Mouse (Mus musculus): ENCODE measurements around the gene Oprd1. TPM values are rescaled to one million over a fixed set of nuclear protein-coding genes. Genes with fewer than 3 reads are reported as not detected.

Oprd1 gene
- total RNA-seq, 2 experiments from 2014 or later, result 7.7 to 8.0 TPM

DNA sequence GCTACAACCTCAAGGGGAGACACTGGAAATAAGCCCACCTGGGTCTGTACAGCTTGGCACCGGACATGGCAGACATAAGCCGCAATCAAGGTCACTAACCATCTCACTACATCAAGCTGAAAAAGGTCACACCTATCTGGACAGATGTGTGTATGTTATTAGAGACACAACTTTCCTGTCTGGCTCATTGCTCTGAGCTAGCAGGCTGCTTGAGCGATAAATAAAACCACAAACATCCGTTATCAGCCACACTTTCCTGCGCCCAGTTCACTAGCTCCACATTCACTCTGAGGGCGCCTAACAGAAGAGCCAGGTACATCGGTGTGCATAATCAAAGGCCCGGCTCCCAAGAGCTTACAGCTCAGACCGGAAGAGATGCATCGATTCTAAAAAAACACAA is 806 bp upstream of the Oprd1 start:
- intact Hi-C loops (cut with DNase I), result no loop called here
- DNase-seq (ENCODE audit: extremely low spot score in 1 of 2, low spot score in 2 of 2), result no peak

DNA sequence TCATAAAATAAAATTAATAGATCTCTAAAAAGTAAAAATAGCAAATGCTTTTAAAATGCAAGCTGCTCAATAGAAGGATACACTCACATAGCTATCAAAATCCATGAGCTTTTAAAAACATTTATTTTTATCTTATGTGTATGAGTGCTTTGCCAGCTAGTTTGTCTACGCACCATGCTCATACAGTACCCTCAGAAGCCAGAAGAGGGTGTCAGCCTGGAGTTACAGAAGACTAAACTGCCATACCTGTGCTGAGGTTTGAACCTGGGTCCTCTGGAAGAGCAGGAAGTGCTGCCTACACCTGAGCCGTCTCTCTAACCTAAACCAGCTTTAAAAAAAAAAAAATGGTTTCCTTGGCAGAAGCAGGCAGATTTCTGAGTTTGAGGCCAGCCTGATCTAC is 5.6 kb downstream of the Oprd1 start:
- intact Hi-C loops (cut with DNase I), result no loop called here

DNA sequence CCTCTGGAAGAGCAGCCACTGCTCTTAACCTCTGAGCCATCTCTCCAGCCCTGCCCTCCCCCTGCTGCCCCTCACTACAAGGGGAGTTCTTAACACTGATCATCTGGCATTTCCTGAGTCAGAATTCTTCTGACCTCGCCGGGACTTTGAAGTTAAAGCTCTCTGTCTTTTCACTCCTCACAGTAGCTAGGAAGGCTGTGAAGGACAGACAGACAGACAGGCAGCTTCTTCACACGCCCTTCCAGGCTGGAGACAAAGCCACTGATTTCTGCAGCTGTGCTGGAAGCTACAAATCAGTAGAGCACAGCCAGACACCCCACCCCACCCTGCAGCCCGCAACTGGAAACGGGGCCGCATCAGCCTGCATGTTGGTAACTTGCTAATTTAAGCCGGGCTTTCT is 7.3 kb downstream of the Oprd1 start:
- DNase-seq (ENCODE audit: extremely low spot score in 1 of 2, low spot score in 2 of 2), result no peak

More for the DNA sequence above, 5.6 kb downstream of the Oprd1 start:
- DNase-seq (ENCODE audit: extremely low spot score in 1 of 2, low spot score in 2 of 2), result no peak

DNA sequence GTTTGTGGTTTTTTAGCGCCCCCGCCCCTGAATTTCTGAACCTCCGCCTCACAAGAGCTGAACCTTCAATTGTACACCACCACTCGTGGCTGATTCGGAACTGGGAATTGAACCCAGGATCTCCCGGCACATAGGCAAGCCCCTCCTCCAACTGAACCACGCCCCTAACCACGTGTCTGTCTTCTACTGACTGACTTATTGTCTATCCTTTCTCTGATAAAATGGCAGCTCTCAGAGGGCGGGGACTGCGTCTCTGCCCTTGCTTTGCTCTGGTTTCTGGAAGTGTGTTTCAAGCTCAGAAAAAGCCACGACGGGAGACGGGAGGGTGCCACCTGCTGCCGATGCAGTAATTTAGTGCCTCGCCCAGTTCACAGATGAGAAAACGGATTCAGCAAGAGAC is 10.4 kb downstream of the Oprd1 start:
- DNase-seq (ENCODE audit: extremely low spot score in 1 of 2, low spot score in 2 of 2), result no peak
- intact Hi-C loops (cut with DNase I), result no loop called here

More for the DNA sequence above, 7.3 kb downstream of the Oprd1 start:
- intact Hi-C loops (cut with DNase I), result no loop called here

DNA sequence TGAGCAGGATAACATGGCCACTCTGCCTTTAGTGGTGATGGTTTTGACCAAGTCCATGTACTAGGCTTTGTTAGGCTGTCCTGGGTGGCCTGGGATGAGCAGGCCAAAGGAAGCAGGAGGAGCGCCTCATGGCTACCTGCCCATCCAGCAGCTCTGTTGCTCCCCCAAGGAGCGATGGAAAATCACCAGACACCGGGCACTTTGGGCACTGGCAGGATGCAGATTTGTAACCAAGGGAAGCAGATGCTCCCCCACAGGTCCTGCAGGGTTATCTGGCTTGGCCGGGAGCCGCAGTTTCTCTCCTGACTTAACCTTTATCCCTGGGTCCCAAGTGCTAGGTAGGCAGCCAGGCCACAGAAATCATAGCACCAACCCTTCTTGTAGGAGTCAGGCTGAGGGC is 10.9 kb downstream of the Oprd1 start:
- DNase-seq (ENCODE audit: extremely low spot score in 1 of 2, low spot score in 2 of 2), result no peak
- intact Hi-C loops (cut with DNase I), result no loop called here

DNA sequence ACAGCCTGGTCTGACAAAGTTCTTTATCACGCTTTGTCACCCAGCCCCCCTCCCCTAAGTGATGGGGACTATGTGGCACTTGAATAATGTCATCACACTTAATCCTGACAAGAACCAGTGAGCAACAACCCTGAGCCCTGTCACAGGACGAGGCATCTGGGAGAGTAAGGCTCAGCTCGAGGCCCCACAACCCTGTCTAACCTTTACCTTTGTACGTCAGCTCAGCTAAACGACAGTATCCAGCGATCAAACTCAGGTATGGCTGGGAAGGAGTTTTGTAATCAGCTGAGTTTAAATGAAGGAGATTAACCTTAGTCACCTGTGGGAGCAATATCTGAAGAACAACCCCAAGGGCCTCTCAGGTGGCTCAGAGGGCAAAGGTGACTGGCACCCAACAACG is 12.0 kb downstream of the Oprd1 start:
- intact Hi-C loops (cut with DNase I), result no loop called here
- no peak for DNase-seq (ENCODE audit: extremely low spot score in 1 of 2, low spot score in 2 of 2)

DNA sequence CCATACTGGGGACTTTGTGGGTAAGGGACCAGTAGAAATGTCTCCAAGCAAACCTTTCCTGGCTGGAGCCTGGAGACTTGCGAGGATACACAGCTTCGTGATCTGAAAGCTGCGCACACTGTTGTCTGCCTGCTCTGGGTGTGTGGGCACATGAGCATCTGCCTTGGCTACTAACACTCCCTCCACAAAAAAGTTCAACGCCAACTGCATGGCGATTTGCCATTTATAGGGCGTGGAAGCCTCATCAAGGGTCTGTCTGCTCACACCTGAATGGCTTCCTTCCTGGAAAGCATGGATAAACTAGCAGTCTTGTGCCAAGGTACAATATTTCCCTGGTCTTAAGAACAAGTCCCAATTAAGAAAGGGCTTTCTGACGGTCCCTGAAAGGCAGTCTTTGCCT is 12.5 kb downstream of the Oprd1 start:
- intact Hi-C loops (cut with DNase I), result no loop called here
- DNase-seq (ENCODE audit: extremely low spot score in 1 of 2, low spot score in 2 of 2), result no peak

DNA sequence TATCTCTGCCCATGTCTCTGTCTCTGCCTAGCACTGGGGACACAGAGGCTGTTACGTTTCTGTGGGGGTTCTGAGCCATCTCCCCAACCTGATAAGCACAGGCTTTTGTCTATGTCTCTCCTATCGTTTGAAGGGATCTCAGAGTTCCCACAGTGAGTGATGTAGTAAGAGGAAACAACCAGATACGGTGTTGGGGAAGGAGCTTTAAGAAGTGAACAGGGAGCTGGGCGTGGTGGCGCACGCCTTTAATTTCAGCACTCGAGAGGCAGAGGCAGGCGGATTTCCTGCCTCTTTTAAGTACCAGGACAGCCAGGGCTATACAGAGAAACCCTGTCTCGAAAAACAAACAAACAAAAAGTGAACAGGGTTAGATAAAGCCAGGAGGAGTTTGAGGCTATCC is 13.2 kb downstream of the Oprd1 start:
- no peak for DNase-seq (ENCODE audit: extremely low spot score in 1 of 2, low spot score in 2 of 2)
- intact Hi-C loops (cut with DNase I), result no loop called here

DNA sequence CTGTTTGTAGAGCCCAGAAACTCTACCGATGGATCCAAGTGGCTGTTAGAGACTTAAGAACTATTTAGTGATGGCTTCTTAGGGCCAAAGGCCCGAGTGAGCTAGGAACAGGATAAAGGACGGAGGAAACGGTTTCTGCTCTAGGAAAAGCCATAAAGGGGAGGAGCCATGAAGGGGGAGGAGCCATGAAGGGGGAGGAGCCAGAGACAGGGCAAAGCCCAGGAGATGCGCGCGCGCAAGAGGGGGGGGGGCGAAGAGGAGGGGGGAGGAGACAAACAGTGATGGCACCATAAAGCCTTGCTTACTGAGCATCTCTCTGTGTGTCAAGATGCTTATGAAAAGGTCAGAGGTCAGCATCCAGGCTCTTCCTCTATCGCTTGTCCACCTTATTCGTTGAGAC is 13.6 kb downstream of the Oprd1 start:
- DNase-seq (ENCODE audit: extremely low spot score in 1 of 2, low spot score in 2 of 2), result no peak
- intact Hi-C loops (cut with DNase I), result no loop called here

DNA sequence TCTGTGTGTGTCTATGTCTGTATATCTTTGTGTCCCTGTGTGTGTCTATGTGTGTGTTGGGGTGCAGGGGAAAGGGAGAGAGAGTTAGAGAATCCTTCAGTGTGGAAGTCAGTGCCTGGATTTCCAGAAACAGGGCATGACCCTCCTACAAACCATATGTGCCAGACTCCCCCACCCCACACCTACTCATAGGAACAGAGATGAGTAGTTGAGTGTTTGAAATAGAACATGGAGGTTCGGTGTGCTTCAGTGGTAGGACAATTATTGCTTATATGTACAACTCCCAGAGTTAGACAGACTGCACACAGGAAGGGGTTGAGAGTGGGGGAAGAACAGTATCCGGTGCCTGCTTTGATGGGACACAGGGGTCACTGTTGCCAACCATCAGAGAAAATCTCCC is 14.2 kb downstream of the Oprd1 start:
- DNase-seq (ENCODE audit: extremely low spot score in 1 of 2, low spot score in 2 of 2), result no peak
- intact Hi-C loops (cut with DNase I), result no loop called here

DNA sequence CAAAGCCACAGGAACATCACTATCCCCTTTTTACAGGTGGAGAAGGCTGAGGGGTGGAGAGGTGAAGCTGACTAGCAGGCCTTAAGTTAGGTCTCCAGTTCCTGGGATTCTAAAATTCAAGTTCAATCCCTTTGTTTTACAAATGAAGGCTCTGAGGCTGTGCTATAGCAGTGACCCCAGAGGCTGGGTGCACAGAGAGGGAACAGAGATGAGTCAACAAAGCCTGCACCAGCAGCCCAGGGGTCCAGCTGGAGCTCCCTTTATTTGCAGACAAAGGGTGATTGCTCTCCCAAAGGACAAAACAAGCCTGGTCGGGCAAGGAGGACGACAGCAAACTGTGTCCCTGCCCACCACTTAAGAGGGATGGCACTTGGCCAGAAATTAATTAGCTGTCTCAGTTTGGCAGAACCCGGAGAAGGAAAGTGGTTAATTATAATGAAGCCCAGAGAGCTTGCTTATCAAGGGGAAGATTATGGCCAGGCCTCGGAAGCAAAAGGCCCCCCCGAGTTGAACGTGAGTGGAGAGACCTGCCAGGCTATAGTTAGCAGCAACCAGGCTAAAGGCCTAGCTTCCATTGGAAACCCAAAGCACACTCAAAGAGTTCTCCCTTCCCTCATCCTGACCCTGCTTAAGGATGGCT is 15.2 kb downstream of the Oprd1 start:
- intact Hi-C loops (cut with DNase I), result no loop called here
- peak in 1 of 2 experiments; percentile 55 for DNase-seq (ENCODE audit: extremely low spot score in 1 of 2, low spot score in 2 of 2)

DNA sequence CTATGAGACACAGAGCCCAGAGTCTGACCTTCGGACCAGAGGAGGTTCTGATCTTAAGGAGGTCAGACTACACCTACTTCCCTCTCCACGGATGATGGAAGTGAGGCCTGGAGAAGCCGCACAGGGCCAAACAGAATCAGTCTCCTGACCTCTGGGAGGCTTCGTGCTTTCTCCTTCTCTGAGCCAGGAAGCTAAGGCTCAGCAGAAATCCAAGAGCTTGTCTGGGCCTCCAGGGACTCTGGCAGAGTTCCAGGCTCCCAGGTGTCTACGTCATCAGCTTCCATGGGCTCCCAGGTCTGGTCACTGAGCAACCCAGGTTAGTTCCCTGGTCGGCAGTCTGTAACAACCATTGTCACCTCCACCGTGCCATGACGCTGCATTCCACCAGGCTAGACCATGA is 17.2 kb downstream of the Oprd1 start:
- intact Hi-C loops (cut with DNase I), result no loop called here
- no peak for DNase-seq (ENCODE audit: extremely low spot score in 1 of 2, low spot score in 2 of 2)

DNA sequence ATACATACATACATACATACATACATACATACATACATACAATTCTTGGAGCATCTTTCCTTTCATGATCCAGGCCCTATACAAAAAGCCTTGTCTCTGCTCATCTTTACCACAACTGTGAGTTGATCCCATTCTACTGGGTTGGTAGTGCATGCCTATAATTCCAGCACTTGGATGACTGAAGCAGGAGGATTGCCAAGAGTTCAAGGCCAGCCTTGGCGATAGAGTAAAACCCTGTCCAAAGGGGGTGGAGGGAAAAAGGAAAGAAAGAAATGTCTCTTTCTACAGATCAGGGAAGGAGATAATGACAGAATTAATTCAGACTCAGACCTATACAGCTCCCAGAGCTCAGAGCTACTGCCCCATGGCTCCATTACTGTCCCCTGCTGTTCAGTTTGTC is 21.1 kb downstream of the Oprd1 start:
- no peak for DNase-seq (ENCODE audit: extremely low spot score in 1 of 2, low spot score in 2 of 2)
- intact Hi-C loops (cut with DNase I), result no loop called here

DNA sequence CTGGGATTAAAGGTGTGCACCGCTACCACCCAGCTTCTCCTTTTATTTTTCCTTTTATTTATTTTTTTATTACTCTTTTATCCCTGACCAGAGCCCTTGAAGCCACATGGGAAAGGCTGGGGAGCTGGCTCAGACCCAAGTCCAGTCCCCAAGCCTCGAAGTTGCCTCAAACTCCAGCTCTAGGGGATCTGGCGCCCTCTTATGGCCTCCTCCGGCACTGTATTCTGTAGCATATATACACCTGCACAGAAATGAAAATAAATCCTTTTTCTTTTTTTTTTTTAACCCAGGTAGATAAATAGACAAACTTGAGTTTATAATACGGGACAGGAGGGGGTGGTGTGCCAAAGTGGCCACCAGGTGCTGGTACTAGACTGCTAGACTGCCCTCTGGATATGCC is 22.6 kb downstream of the Oprd1 start:
- no peak for DNase-seq (ENCODE audit: extremely low spot score in 1 of 2, low spot score in 2 of 2)
- intact Hi-C loops (cut with DNase I), result no loop called here

DNA sequence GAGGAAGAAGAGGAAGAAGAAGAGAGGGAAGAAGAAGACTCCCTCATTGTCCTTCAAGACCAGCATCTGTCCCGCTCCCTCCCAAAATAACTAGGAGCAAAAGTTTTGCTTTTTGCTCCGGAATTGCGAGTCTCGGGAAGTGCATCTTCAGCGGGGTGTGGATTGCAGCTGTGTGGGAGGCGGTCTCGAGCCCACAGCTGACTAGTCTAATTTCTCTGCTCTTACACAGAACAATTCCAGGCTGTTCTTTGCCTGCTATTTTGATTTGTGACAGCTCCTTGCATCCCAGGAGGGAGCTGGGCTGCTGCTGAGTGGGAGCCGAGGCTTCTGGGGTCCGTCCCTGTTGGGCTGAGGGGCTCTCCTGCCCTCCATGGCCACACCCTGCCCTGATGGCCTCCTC is 24.7 kb downstream of the Oprd1 start:
- no peak for DNase-seq (ENCODE audit: extremely low spot score in 1 of 2, low spot score in 2 of 2)
- intact Hi-C loops (cut with DNase I), result no loop called here

DNA sequence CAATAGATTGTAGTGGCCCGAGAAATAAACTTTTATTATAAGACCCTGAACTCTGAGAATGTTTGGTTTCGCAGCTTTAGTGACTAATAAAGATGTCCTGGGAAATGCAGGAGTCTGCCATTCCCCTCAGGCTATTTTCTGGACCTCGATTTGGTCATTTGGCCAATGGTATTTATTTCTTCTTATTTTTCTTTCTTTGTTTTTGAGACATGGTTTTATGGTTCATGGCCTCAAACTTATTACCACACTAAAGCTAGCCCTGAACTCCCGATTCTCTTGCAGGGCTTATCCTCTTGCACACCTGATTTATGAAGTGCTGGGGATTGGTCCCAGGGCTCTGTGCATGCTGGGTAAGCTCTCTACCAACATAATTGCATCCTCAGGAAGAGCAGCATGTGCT is 28.0 kb downstream of the Oprd1 start:
- no peak for DNase-seq (ENCODE audit: extremely low spot score in 1 of 2, low spot score in 2 of 2)
- intact Hi-C loops (cut with DNase I), result no loop called here

DNA sequence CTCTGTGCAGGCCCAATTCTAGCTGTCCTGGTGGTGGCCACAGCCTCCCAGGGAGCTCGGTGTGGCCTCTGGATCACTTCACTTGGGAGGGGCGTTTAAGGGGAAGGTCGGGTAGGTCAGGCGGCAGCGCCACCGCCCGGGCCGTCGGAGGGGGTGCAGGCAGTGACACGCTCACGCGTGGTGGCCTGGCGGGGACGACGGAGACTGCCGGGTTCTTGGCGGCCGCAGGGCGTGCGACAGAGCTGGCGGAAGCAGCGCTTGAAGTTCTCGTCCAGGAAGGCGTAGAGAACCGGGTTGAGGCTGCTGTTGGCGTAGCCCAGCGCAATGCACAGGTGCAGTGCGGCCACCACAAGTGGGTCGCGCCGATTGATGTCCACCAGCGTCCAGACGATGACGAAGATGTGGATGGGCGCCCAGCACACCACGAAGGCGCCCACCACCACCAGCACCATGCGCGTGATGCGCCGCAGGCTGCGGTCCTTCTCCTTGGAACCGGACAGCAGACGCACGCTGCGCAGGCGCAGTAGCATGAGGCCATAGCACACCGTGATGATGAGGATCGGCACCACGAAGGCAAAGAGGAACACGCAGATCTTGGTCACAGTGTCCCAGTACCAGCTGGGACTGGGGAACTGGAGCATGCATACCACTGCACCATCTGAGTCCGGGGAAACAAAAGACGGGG is 30.7 kb downstream of the Oprd1 start:
- DNase-seq (ENCODE audit: extremely low spot score in 1 of 2, low spot score in 2 of 2), result peak in 1 of 2 experiments; percentile 38

DNA sequence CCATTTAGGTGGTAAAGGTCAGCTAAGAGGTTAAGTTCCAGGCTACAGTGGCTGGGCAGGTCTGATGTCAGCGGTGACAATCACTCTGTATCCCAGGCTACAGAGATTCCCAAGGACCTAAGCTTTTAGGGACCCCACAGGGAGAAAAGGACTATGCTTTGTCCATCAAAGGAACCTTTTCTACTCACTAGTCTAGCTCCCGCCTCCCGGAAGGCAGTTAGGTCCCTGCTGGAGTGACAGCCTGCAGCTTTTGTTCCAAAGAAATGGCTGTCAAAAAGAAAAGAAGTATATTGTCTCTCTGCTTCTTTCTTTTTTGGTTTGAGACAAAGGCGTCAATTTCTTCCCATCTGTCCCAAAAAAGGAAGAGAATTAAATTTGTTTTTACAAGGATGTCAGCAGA is 33.1 kb downstream of the Oprd1 start:
- no peak for DNase-seq (ENCODE audit: extremely low spot score in 1 of 2, low spot score in 2 of 2)
- intact Hi-C loops (cut with DNase I), result no loop called here

More for the DNA sequence above, 30.7 kb downstream of the Oprd1 start:
- intact Hi-C loops (cut with DNase I), result no loop called here

DNA sequence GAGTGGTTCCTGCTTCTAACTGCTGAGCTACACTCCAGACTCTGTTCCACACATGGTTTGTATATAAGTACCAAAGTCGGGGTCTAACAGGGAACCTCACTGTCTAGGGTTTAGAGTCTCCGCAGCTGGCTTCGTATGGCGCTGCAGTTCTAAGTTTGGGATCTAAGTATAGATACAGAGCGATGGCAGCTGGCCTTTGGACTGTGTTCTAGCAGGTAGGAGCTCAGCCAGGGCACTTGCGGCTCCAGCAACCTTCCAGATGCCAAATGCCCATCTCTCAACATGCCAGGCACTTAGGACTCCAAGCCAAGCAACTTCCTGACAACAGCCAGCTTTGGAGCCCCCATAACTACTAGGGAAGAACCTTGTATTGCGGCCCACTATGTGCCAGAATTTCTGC is 36.1 kb downstream of the Oprd1 start:
- no peak for DNase-seq (ENCODE audit: extremely low spot score in 1 of 2, low spot score in 2 of 2)
- intact Hi-C loops (cut with DNase I), result no loop called here

DNA sequence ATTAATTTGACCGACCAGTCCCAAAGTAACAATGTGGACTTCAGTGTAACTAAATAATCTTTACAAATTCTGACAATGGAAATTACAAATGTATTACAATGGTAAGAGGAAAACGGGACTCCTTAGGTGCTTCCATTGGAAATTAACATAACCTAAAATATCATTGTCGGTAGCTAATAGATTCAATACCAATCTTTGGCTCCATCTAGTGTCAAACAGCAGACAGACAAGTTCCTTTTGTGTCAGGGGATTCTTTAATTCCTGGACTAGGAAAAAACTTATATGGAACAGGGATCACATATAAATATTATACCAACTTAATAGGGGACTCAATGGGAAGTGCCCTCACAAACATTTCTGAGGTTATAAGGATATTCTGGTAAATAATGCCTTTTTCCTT is 43.1 kb downstream of the Oprd1 start:
- intact Hi-C loops (cut with DNase I), result no loop called here
- DNase-seq (ENCODE audit: extremely low spot score in 1 of 2, low spot score in 2 of 2), result no peak

DNA sequence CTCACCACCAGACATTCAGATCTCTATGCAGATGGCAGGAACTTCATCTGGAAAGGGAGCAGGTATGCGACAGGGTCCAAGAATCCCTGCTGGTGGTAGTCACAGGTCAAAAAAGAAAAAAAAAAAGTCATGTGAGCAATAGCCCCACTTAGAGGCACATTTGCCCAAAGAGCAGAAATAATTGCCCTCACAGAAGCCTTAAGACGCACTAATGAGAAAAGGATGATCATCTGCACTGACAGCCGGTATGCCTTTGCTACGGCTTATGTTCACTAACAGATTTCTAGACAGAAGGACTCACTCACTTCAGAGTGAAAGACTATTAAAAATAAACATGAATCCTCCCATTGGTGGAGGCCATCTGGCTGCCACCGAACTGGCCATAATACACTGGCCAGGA is 44.7 kb downstream of the Oprd1 start:
- no peak for DNase-seq (ENCODE audit: extremely low spot score in 1 of 2, low spot score in 2 of 2)
- intact Hi-C loops (cut with DNase I), result no loop called here
